Mouse (Mus musculus) T-helper 17 cell (primary cell): Measurements from ENCODE around the gene Gm45521.
"Not testable (repeated sequence)": the region's sequence is repeated elsewhere in the genome, so short reads cannot be mapped to it uniquely, and the experiment has no call there.

Experiments
- in situ Hi-C, 2 experiments: fragments of 300-600 bp; cut with MboI, MseI; formaldehyde crosslinking; loops; 1 replicate in 1 of 2; 2 replicates in 1 of 2; pipeline ENCODE4 v1.15.1; 2025; ENCODE audit warnings: high pct_unique_total_duplicates in 2 of 2

The Gm45521 gene

GRCm38 (mm10) chr14:7999030-7999429 is 41.9 kb downstream of the Gm45521 start:
- in situ Hi-C loops, result loop anchor here (5.0 kb wide), 2 partner anchors 37 to 48 kb away; no protein-coding TSS in a partner anchor

DNA sequence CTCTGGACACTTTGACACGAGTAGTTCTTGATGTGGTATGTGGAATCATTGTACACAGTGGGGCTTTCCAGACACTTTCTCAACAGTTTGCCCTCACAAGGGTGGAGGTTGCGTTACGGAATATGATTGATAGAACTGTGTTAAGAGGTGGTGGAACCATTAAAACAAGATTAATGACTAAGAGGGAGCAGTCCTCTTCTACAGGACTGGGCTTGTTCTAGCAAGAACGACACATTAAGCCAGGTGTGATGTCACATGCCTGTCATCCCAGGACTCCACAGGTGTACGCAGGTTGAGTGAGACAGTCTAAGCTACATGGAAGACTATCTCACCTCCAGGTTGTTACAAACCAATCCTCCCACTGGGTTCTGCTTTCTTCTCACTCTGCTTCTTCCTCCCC is 42.3 kb downstream of the Gm45521 start:
- in situ Hi-C loops, result loop anchor here (5.0 kb wide), 2 partner anchors 37 to 48 kb away; no protein-coding TSS in a partner anchor

- in situ Hi-C loops, result loop anchor here in 1 of 2 experiments (5.0 kb wide), 1 partner anchor 42 kb away; no protein-coding TSS in a partner anchor
Observed at GRCm38 (mm10) chr14:8000247-8000646, 43.2 kb downstream of the Gm45521 start.

DNA sequence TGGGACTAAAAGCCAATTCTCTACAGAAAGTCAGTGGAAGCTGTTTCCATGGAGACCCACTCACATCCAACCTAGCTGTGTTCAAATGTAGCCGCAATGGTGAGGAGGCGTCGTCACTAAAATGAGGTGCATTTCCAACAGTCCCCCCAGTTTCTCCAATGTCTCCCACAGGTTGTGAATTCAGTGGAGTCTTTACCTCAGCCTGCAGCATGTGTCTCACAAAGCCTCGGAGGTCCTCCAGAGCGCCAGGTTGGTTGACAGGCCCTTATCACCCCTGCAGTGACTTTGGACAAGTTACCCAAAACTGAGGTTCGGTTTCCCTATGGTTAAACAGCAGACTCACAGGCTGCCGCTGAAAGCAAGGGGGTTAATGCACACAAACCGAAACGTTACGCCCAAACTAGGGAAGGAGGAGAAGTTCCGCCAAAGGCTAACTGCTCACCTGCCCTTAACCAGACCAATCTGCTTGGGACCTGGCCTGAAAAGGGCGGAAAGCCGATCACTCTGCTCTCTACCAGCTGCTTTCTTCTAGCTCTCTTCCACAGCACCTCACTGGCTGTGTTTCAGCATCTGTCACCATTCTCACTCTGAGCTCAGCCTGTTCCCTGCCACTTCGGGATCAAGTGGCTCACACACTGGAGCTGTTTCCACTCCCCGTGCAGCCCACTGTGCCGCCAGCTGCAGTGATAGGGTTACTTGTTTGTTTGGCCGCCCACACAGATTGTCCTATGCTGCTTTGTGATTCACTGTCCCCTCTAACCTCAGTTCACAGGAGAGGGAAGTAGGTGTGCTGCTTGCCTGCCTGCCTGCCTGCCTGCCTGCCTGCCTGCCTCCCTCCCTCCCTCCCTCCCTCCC is 44.0 kb downstream of the Gm45521 start:
- in situ Hi-C loops, result loop anchor here in 1 of 2 experiments (5.0 kb wide), 1 partner anchor 41 kb away; no protein-coding TSS in a partner anchor

GRCm38 (mm10) chr14:8002432-8003092 is 45.5 kb downstream of the Gm45521 start, which contains the start of gene Abhd6:
Gene Abhd6 (plus strand): TSS chr14:8002902.
- in situ Hi-C loops, result loop anchor here in 1 of 2 experiments (5.0 kb wide), 1 partner anchor 40 kb away; no protein-coding TSS in a partner anchor

- in situ Hi-C loops, result loop anchor here in 1 of 2 experiments (5.0 kb wide), 1 partner anchor 39 kb away; no protein-coding TSS in a partner anchor
Observed at GRCm38 (mm10) chr14:8003093-8003670, 46.1 kb downstream of the Gm45521 start.

DNA sequence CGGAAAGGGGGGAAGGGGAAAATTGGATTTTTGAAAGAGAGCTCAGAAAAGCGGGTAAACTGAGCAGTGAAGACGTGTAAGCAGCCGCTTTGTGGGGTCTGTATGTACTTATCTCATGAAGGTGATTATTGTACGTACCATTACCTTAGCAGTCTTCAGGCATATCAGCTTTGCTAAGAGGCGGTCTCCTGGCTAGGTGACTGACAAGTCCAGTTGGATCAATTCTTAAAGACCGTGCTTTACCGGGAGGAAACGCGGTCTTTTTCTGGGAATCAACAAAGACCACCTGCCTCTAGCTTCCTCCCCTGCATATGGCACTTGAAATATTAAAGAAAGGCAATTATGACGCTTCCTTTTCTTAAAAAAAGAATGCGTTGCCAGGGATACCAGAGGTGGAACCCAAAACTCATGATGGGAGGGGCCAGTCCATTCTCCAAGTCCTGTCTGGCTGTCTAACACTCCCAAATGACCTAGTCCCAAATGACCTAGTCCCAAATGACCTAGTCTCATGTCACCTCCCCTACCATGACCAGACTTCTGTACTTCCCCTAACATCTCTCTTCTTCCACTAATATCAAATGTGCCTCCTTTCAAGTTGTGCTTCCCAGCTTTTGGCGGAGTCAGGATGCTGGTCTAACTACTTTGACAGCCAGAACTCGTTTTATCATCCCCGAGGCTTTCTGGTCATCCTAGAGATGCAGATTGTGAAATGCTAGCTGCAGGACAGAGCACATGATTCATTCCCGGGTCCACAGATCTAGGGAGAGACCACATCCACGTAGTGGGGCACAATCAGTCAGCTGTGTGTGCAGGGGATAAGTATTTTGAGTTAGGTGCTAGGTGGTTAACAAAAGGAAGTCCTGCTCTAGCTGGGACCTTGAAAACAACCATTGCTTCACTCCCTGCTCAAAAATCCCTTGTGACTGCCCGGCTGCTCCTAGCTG is 46.9 kb downstream of the Gm45521 start:
- in situ Hi-C loops, result loop anchor here in 1 of 2 experiments (5.0 kb wide), 1 partner anchor 38 kb away; no protein-coding TSS in a partner anchor

GRCm38 (mm10) chr14:8006061-8006460 is 49.0 kb downstream of the Gm45521 start:
- in situ Hi-C loops, result not testable (repeated sequence)

- in situ Hi-C loops, result no loop called here
Observed at GRCm38 (mm10) chr14:8007084-8007483, 50.0 kb downstream of the Gm45521 start.

- in situ Hi-C loops, result no loop called here
Observed at GRCm38 (mm10) chr14:8007486-8007885, 50.4 kb downstream of the Gm45521 start.

DNA sequence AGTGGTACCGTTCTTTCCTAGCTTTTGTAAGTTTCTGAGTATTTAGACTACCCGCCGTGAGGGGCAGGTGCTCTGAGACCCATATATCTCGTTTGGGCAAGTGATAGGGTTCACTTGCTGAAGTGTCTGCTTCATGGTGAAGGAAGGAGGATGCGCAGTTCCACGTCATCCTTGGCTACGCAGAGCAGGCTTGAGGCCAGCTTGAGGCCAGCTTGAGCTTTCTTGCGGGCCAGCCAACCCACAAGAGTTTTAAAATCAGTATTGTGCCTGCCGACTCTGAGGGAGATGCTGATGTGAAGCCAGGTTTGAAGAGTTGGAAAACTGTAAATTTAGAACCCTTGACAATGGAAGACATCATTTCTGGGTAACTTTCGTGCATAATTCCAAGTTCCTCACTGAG is 50.8 kb downstream of the Gm45521 start:
- in situ Hi-C loops, result no loop called here
